Mouse (Mus musculus) myocyte (in vitro differentiated cells): ENCODE measurements around the gene Klk7.

ENCODE experiments used
- CEBPB ChIP-seq: IDR thresholded peaks from 2 replicates; pipeline ENCODE4 v1.6.1; 2011; ENCODE audit warnings: mild to moderate bottlenecking, moderate library complexity; ENCODE audit not compliant: poor library complexity, insufficient read depth, severe bottlenecking
- MAX ChIP-seq: IDR thresholded peaks from one replicate; pipeline ENCODE4 v1.6.1; 2011; ENCODE audit warnings: low read depth, mild to moderate bottlenecking, control low read depth
- POLR2A ChIP-seq: IDR thresholded peaks from one replicate; pipeline ENCODE4 v1.6.1; 2011; ENCODE audit warnings: low read depth, mild to moderate bottlenecking, control low read depth, moderate library complexity; ENCODE audit not compliant: insufficient read length
- POLR2AphosphoS2 ChIP-seq: IDR thresholded peaks from one replicate; pipeline ENCODE4 v1.6.1; 2011; ENCODE audit warnings: low read depth, control low read depth; ENCODE audit not compliant: insufficient read length
- TCF12 ChIP-seq: IDR thresholded peaks from one replicate; pipeline ENCODE4 v1.6.1; 2011; ENCODE audit warnings: mild to moderate bottlenecking, control low read depth; ENCODE audit not compliant: poor library complexity, insufficient read depth, severe bottlenecking
- TCF3 ChIP-seq: IDR thresholded peaks from one replicate; pipeline ENCODE4 v1.6.1; 2011; ENCODE audit warnings: low read depth, control low read depth; ENCODE audit not compliant: insufficient read length

DNA sequence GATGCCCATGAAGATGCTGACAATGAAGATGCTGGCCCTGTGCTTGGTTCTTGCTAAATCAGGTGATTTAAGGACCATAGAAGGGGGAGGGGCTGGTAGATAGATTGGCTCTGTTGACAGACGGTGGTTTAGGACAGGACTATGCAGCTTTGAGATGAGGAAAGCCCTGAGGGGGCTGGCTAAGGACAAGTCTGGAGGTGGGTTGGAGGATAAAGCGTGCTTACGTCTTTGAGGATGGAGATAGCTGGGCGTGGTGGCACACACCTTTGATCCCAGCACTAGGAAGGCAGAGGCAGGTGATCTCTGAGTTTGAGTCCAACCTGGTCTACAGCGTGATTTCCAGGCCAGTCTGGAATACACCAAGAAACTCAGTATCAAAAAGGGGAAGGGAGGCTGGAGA is 15.0 kb downstream of the Klk7 start:
- TF ChIP-seq POLR2A (no peak), TCF3 (no peak), MAX (no peak), POLR2AphosphoS2 (no peak), CEBPB (no peak), TCF12 (no peak)
